Mouse (Mus musculus) B cell, adult 2 months (primary cell): ENCODE data around the gene Nkrf.

Experiments
- DNase-seq, 2 experiments: peaks; one replicate each; pipeline ENCODE4 v3.0.0; 2022

Gene Nkrf

GRCm38 (mm10) chrX:36902321-36903114, at the start of gene Nkrf:
Gene Nkrf (minus strand): TSS chrX:36902899.
- DNase-seq = peak; percentile 43 to 46

- DNase-seq = no peak
Measured at GRCm38 (mm10) chrX:36941106-36941505, 38.4 kb upstream of the Nkrf start.

GRCm38 (mm10) chrX:36939806-36940413, 37.2 kb upstream of the Nkrf start:
- DNase-seq = no peak

DNA sequence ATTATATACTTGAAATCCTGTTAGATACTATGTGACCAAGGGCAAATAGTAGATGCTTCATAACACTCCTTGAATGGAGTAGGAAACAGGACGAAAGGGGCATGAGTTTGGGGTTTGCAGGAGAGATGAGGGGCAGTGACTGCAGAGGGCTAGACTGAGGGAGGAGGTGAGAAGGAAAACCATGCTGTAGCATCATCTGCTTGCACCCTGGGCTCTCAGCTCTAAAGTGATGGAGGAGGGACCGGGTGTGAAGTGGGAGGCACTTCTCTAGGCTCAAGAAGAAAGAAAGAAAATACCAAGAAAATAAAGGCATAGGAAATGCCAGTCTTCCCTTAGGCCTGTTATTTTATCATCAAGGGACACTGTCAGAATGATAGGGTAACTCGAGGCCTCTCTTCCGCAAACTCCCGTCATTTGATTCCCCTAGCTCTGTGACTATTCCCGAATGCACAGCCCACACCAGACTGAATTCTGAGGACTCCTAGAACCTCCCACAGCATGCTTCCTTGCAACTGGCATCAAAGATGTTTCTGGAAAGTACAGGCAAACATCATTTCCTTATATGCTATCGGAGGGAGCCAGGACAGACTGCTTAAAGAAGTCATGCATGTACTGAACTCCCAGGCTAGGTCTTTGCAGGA, 32.7 kb upstream of the Nkrf start:
- no peak for DNase-seq

- DNase-seq = peak in 1 of 2 experiments; percentile 30
Measured at GRCm38 (mm10) chrX:36930574-36930973, 27.9 kb upstream of the Nkrf start.

DNA sequence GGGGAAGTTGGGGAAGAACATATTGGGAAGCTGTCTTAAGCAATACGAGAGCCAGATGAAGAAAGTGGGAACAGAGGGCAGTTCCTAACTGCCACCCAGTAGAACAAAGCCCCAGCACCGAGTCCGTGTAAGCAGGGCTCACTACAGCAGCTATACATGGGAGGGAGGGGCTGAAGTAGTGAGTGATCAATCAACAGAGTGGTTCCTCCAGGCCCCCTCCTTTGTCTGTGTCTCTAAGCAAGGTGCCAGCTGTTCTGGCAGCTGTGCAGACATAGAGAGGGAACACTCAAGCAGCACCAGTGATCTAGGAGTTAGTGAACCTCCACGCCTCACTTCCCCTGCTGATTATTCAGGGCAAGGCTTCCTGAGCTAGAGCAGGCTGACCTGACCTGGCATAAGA, 27.0 kb upstream of the Nkrf start:
- DNase-seq = no peak

DNA sequence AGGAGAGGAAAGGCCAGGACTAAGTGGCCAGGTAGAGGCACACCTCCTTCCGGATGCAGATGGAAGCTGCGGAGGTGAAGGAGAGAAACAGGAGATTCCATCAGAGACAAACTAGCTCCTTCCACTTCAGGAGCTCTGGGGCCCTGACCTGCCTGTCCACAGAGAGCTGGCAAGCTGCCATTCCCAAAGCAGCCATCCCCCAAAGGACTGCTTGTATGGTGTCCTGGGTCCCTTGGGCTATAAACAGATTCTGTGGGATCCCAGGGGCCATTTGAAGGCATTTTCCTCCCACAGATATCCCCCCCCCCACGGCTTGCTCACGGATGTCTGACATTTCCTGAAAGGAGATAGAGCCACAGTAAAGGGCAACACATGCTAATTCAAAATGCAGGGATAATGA, 26.1 kb upstream of the Nkrf start:
- no peak for DNase-seq

- DNase-seq = no peak
Measured at GRCm38 (mm10) chrX:36921346-36921745, 18.6 kb upstream of the Nkrf start.

- DNase-seq = no peak
Measured at GRCm38 (mm10) chrX:36917749-36918148, 15.1 kb upstream of the Nkrf start.

- DNase-seq = peak; percentile 61 to 63
Measured at GRCm38 (mm10) chrX:36911343-36911742, 8.6 kb upstream of the Nkrf start.

- DNase-seq = peak in 1 of 2 experiments; percentile 15
Measured at GRCm38 (mm10) chrX:36906539-36906938, 3.8 kb upstream of the Nkrf start.

DNA sequence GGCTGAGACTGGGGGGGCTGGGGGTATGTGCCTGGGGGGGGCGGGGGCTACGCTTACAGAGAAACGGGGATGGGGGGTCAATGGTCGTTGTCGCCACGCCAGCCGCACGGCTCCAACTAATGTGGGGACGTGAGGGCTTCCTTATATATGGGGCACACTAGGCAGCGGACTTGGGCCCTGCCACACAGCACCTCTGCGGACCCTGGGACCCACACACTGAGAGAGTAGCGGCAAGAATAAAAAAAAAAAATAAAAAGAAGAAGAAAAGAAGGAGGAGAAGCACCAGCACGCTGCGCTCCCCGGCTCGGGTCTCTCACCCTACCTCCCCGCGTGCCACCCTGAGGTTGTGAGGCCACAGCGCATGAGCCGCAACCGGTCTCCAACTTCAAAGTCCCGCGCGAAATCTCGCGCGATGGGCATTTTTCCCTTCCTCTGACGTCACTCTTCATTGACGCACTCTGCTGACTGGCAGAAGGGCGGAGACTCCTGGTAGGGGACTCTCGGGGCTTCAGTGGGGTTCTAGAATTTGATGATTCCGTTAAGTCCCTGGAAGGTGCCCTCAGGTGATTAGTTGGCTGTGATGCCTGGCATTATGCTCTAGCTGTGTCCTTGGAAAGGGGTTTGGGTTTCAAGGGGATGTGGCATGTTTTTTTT, 543 bp upstream of the Nkrf start:
- peak; percentile 90 to 91 for DNase-seq

- no peak for DNase-seq
Measured at GRCm38 (mm10) chrX:36901655-36902054, 1.0 kb downstream of the Nkrf start.

- DNase-seq = peak; percentile 55 to 63
Measured at GRCm38 (mm10) chrX:36898931-36899330, 3.8 kb downstream of the Nkrf start.

DNA sequence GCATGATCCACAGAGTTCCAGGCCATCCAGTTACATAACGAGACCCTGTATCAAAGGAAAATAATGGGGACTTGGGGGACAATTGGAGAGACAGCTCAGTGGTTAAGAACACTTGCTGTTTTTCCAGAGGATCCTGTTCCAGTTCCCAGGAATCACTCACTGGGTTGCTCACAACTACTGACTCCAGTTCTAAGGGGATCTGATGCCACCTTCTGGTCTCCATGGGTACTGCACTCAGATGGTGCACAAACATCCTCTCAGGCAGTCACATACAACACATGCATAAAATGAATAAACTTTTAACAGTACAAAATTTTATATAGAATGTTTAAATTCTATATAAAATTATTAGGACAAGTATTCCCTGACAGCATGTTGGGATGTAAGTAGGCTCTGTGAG, 18.0 kb downstream of the Nkrf start:
- peak; percentile 55 to 60 for DNase-seq

DNA sequence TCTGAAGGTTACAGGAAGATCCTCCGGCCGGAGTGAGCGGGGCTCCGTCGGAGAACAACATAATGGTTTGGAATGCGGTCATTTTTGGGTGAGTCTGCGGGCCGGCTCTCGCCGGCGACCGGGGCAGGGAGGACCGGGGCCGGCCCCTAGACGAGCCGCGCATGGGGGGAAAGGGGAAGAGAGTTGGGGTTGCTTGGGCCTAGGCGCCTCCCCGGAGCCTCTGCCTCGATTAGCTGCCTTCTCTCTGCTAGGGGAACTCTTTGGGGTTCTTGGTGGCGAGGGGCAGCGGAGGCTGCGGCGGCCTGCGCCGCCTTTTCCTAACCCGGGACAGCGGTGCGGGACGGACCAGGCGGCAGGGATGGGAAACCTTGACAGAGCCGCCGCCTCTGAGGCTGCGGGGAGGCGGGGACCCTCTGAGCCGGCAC, 28.0 kb downstream of the Nkrf start:
- peak; percentile 43 to 44 for DNase-seq

DNA sequence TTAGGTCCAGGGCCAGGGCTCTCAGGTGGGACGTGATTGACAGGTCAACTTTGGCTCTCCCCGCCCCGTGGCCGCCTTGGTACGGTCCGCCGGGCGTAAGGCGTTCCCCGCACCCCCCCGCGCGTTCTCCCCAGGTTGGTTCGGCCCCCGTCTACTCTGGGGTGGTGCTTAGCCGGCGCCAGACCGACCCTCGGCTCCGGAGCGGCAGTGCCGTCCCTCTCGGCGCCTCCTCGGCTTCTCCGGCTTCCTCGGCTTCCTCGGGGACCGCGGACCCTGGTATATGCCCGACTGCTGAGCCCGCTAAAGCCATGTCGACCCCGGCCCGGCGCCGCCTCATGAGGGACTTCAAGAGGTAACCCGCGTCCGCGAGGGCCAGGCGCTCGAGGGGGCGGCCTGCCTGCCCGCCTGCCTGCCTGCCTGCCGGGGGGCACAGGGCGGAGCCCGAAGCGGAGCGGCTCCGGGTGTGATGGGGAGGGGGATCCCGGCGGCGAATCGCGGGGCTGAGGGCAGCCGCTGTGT, 28.5 kb downstream of the Nkrf start:
- DNase-seq = peak; percentile 91 to 93

GRCm38 (mm10) chrX:36873765-36874164, 28.9 kb downstream of the Nkrf start, which contains the start of the genes Ube2a and C330007P06Rik:
Gene Ube2a (plus strand): TSS chrX:36873900.
Gene C330007P06Rik (minus strand): TSS chrX:36874111.
- no peak for DNase-seq

DNA sequence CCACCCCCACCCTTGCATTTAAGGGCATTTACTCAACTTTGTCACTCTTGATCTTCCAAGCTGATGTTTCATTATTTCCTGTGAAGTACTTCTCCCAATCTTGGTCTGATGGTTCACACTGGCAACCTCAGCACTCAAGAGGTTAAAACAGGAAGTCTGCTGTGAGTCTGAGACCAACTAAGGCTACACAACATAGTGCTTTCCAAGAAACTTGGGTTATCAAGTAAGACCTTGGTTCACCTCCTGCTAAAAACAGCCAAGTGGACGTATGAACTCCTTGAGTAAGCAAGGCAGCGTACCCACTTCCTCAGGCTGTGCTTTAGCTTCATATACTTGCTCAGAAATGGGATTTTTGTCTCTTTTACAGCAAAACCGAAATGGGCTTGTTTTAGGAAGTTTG, 32.3 kb downstream of the Nkrf start:
- no peak for DNase-seq

GRCm38 (mm10) chrX:36864609-36865328, 37.9 kb downstream of the Nkrf start:
- DNase-seq = no peak

DNA sequence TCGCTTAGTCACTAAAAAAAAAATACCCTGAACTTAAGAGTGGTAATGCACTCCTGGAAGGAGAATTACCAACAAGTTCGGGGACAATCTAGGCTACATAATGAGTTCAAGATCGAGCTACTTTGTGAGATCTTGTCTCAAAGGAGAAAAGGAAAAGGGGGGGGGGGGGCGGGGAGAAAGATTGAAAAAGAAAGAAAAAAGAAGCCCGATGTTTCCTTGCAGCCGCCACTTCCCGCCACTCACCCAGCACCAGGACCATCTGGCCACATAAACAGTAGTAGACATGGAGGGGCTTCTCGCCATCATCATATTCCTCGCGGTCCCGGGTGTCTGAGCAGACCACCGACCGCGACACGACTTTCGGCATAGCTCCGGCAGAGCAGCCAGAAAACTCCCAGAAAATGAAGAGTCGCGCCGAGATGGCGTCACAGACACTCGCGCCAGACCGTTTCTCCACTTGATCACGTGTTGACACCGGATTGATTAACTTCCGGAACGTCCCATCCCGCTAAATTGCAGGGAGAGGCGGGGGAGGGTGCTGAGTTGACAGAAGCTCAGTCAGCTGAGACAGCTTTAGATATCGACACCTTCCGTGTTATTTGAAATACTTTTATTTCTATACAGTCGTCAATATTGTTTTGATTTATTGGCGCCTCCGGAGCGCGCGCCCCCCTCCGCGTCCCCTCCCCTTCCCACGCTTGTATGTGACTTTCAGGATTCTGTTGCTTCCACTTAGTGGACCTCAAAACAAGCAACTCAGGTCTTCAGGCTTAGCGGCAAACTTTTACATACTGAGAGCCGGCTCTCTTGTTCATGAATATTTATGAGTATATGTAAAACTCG, 38.7 kb downstream of the Nkrf start:
- peak; percentile 78 to 79 for DNase-seq
